Comparison of ENCODE assay signal across 13 mouse cellular contexts in genomic region chr5:35621114-35621513, GRCm38 (mm10). TPM values are rescaled to one million over a fixed set of nuclear protein-coding genes. Genes with fewer than 3 reads are reported as not detected.
DNase-seq lines count a peak whose midpoint lies in the region; ATAC-seq lines count a peak whose summit lies in the region.
"Had no signal": no experiment of that assay in that cellular context is flagged by ENCODE, and none has a peak within 500 bp of the region (broad histone marks: within the 10 kb centered on the region; RNA-seq: fewer than 3 reads in every experiment).

No protein-coding gene starts in this region.

- DNase-seq in heart, adult 11 months = peak; percentile 95
- no peak for DNase-seq in heart, adult 9 months (ENCODE audit: low spot score in 2 of 2)
- DNase-seq in layer of hippocampus, adult 11-12 months (ENCODE audit: low spot score) = peak; percentile 38
- DNase-seq in layer of hippocampus, postnatal 10 days (ENCODE audit: low spot score in 2 of 2) = no peak
- peak; percentile 60 for DNase-seq in brain, adult 2 months (ENCODE audit: low read depth, low spot score)
- DNase-seq in heart, postnatal 4 days = peak; percentile 49
- DNase-seq in adrenal gland, postnatal 14 days = no peak
- DNase-seq: cerebellum, adult 9-11 months; liver, embryonic 13.5 days; lung, postnatal 36 days had no signal

- ATAC-seq in cerebellum, adult (ENCODE audit: insufficient number of reproducible peaks, low FRiP score, low TSS enrichment) = no peak
- ATAC-seq: activated CD4-positive, CD25-positive, alpha-beta regulatory T cell, adult 4 months had no signal

RNA-seq across cellular contexts. Expression of gene Acox3, which starts 38.3 kb away (rescaled TPM):
- 10 to 100 TPM; 26.8 to 31.6 TPM for total RNA-seq in layer of hippocampus, postnatal 10 days (2021)
- 10 to 100 TPM; 20.8 to 23.6 TPM for total RNA-seq in heart, postnatal 4 days (2021)
- 43.9 and 53.2 TPM in 2 replicates for total RNA-seq in adrenal gland, postnatal 14 days (2021)

RNA-seq across cellular contexts. Expression of gene Trmt44, which starts 46.2 kb away (rescaled TPM):
- total RNA-seq in layer of hippocampus, postnatal 10 days (2021) = 1 to 10 TPM; 8.3 to 9.5 TPM
- total RNA-seq in heart, postnatal 4 days (2021) = 1 to 10 TPM; 4.1 to 4.6 TPM
- total RNA-seq in adrenal gland, postnatal 14 days (2021) = 6.5 and 7.0 TPM in 2 replicates

RNA-seq across cellular contexts. Expression of gene Htra3, which starts 58.5 kb away (rescaled TPM):
- 10 to 100 TPM; 15.4 to 18.2 TPM for total RNA-seq in layer of hippocampus, postnatal 10 days (2021)
- total RNA-seq in heart, postnatal 4 days (2021) = 10 to 100 TPM; 23.3 to 30.8 TPM
- total RNA-seq in adrenal gland, postnatal 14 days (2021) = 49.7 TPM in 2 replicates
- total RNA-seq: monocyte, adult 5-6 weeks had no signal

Comparison
In these comparisons a context has a peak if more than half of its experiments do, and no peak if none do; other contexts are left out.
1. DNase-seq: peak in heart, adult 11 months (single experiment), layer of hippocampus, adult 11-12 months (single experiment), brain, adult 2 months (single experiment) and heart, postnatal 4 days (single experiment); none in heart, adult 9 months (0 of 2), layer of hippocampus, postnatal 10 days (0 of 2) and adrenal gland, postnatal 14 days (single experiment).